Mouse (Mus musculus): ENCODE measurements around the gene Il9.

Il9 gene

DNA sequence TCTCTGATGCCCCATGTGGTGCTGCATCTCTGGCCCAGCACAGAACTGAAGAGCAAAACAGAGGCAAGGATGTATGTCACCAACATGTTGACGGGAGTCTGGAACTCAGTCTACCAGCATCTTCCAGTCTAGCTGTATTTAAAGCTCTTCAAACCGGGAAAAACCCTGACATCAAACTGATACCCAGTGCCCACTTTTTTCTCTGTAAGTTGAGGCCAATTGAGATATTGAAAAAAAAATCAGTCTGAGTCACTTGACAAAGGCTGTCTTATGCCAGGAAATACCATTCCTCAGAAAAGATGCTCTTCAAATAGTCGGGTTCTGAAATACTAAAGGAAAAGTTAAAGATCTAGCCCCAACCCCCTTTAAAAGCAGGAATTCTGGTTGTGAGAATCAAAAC, at the start of gene Il9:
Il9 (minus strand) TSS at position 101 of the 400 bp plus-strand sequence.
- in situ Hi-C loops (cut with MboI; ENCODE audit: low sequenced_read_pairs), result no loop called here

GRCm38 (mm10) chr13:56529685-56530084, 47.6 kb upstream of the Il9 start:
- in situ Hi-C loops (cut with MboI; ENCODE audit: low sequenced_read_pairs), result no loop called here

DNA sequence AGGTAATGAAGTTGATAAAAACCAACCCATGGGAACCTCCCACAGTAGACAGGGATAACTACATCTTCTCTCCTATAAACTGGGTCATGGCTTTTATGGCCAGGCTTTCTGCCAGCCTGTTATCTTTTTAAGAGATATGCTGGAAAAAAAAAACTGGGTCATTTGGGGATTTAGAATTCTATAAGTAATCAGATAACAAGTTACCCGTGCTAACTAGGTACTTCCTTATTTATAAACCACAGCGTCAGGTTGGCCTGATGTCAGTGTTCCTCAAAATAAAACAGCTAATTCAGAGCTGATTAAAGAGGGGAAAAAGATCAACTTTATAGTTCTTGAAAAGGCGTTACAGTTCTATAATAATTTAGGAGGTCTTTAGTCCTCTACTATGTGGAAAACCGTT, 47.0 kb upstream of the Il9 start:
- in situ Hi-C loops (cut with MboI; ENCODE audit: low sequenced_read_pairs), result no loop called here

- in situ Hi-C loops (cut with MboI; ENCODE audit: low sequenced_read_pairs), result no loop called here
Measured at GRCm38 (mm10) chr13:56528281-56528680, 46.2 kb upstream of the Il9 start.

DNA sequence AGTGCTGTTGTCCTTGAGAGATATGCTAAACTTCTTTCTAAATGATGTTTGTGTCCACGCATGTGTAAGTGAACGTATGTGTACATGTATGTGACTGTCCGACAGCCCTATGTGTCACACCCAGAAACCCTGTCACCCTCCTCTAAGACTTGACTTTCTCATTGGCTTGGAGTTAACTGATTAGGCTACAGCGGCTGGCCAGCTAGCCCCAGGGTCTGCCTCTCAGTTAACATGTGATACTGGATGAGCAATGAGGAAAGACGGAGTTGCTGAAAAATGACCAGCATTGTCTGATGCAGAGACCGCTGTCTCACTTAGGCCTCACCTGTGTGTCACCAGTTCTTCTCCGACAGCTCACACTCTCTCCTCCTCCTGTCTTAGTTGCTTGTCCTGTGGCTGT, 45.8 kb upstream of the Il9 start:
- in situ Hi-C loops (cut with MboI; ENCODE audit: low sequenced_read_pairs), result no loop called here

GRCm38 (mm10) chr13:56526871-56527270, 44.8 kb upstream of the Il9 start:
- in situ Hi-C loops (cut with MboI; ENCODE audit: low sequenced_read_pairs), result no loop called here

DNA sequence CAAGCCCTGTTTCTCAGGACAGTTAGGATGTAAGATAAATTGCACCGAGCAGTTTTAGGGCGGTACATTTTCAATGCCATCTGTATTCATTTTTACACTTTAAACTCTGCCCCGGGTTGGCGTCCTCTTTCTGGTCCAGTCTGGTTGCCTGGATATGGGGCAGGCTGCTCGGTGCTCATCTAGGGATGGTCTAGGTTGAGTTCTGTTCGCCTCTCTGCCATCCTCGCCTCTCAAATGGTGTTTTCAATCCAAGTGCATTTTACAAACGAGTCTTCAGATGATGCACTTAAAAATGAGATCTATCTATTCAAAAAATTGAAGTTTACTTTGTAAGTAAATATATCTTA, 40.7 kb upstream of the Il9 start:
- in situ Hi-C loops (cut with MboI; ENCODE audit: low sequenced_read_pairs), result no loop called here

DNA sequence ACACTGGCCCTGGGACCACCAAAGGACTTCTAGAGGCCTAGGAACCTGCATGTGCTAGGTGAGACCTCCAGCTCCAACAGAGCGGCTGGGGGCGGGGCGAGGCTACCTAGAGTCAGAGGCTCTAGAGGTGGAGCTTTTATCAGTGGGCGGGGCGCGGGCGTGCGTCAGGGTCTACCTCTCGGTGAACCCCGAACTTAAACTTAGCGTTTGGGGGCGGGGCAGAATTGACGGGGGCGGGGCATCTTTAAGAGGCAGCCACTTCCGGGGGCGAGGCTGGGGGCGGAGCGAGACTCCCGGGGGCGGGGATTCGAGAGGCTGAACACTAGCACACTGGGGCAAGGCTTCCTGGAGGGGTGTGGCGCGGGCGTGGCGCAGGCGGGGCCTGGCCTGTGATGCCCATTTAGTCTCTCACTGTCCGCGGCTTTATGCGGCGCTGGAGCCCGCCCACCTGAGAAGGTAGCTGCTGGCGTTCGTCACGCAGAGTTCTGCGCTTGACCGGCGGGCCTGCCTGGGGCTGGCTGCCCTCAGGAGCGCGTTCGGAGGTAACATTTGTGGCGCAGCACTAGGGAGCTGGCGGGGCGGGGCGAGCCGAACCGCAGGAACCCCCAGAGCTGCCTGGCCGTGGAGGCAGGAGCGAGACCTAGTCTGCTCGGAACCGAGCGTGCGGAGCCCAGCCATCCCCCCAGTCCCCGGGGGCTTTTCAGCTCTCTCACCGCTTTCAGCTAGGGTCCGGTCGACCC, 40.2 kb upstream of the Il9 start, which contains the start of gene Fbxl21:
Fbxl21 (plus strand) TSS at position 392 of the 740 bp plus-strand sequence.
- in situ Hi-C loops (cut with MboI; ENCODE audit: low sequenced_read_pairs), result no loop called here

DNA sequence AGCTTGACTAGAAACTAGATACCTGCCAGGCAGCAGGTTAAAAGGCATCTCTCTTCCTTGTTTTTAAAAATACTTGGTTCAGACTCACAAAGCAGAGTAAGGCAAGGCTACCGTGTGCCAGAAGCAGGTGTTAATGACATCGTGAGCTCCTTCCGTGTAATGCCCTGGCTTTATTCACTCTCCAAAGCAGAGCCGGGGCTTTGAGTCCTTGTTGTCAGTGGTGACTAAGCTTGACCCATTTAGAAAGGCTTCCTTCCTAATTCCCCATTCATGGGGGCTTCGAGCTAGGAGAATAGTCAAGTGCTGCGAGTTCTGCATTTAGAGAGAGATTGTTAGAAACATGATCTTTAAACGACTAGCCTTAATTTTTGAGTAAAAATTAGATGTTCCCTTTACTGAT, 34.8 kb upstream of the Il9 start:
- in situ Hi-C loops (cut with MboI; ENCODE audit: low sequenced_read_pairs), result no loop called here

DNA sequence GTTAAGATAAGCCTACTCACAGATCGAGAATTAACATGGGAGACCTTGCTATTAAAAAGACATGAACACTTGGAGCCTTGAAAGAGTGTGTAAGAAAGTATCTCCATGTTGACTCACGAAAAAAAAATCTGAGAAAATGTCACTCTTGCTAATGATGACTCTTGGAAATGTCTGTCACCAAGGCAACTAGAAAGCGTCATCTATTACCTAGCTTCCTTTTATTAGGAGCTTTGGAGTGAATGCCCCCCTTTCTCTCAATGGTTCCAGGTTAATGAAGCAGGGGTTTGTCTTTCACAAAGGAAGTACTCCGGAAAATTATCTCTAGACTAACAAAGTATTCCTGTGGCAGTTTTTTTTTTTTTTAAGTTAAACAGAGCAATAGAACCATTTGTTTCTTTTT, 34.3 kb upstream of the Il9 start:
- in situ Hi-C loops (cut with MboI; ENCODE audit: low sequenced_read_pairs), result no loop called here

DNA sequence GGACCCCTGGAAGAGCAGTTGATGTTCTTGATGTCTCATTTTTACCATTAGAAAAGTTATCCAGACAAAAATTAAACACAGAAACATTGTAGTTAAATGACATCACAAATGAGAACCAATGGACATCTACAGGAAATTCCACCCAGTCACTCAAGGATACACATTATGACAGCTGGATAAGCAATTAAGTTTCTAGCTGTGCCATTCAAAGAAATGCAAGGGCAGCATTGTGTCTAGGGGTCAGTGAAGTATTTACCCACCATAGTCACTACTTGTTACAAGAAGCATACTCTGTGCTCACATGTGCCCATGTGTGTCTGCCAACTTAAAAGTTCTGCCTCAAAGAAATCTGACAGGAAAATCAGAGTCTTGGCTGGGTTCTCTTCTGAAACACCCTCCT, 31.5 kb upstream of the Il9 start:
- in situ Hi-C loops (cut with MboI; ENCODE audit: low sequenced_read_pairs), result no loop called here

DNA sequence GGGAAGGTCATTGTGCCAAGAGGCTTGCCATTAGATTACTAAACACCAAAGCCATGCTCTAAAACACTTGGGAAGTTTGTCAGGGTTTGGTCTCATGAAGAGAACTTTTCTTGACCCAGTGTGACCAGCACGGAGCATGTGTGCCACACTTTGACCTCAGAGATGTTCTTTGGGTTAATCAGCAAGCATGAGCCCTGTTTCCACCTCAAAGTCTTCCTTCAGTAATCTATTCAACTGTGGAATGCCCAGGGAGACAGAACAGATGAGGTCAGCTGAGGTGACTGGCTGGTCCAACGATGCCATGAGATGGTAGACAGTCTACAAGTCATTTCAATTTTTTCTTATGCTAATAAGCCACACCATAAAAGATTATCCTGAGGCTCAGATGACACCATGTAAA, 27.8 kb upstream of the Il9 start:
- in situ Hi-C loops (cut with MboI; ENCODE audit: low sequenced_read_pairs), result no loop called here

GRCm38 (mm10) chr13:56506871-56507496, 24.9 kb upstream of the Il9 start:
- in situ Hi-C loops (cut with MboI; ENCODE audit: low sequenced_read_pairs), result no loop called here

- in situ Hi-C loops (cut with MboI; ENCODE audit: low sequenced_read_pairs), result no loop called here
Measured at GRCm38 (mm10) chr13:56501866-56502420, 19.9 kb upstream of the Il9 start.

DNA sequence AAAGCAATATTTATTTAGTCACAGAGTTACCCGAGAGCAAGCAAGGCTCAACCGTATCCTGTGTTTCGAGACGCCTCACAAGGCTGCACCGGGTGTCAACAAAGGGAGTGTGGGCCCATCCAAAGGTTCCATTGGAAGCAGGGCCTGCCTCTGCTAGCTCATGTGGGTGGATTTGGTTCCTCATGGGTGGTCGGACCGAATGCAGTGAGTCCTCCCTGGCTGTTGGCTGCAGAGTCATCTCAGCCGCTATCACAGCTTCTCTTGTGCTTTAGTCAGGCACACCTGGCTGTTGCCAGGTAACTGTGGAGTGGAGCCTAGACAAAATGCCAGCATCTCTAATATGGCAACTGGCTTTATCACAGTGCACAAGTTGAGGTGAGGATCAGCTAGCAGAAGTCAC, 18.6 kb upstream of the Il9 start:
- in situ Hi-C loops (cut with MboI; ENCODE audit: low sequenced_read_pairs), result no loop called here

- in situ Hi-C loops (cut with MboI; ENCODE audit: low sequenced_read_pairs), result no loop called here
Measured at GRCm38 (mm10) chr13:56500132-56500531, 18.1 kb upstream of the Il9 start.

- in situ Hi-C loops (cut with MboI; ENCODE audit: low sequenced_read_pairs), result no loop called here
Measured at GRCm38 (mm10) chr13:56494440-56494839, 12.4 kb upstream of the Il9 start.

DNA sequence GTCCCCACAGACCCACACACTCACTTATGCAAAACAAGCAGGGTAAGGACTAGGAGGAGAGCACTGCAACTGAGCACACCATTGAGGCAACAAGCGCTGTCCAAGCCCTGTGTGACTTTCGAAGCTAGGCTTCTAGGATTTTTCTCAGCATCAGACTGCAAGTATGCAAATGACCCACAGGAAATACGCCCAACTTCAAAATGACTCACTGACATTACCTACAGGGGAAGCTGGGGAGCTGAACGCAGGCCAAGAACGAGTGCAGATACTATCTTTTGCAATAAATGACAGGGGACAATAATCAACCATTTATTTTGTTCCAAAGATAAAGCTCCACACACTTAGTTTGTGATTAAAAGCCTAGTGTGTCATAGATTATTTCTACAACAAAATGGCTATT, 6.0 kb upstream of the Il9 start:
- in situ Hi-C loops (cut with MboI; ENCODE audit: low sequenced_read_pairs), result no loop called here

GRCm38 (mm10) chr13:56478027-56478426, 4.0 kb downstream of the Il9 start:
- in situ Hi-C loops (cut with MboI; ENCODE audit: low sequenced_read_pairs), result loop anchor here (10.0 kb wide), 1 partner anchor 177 kb away; no protein-coding TSS in a partner anchor

DNA sequence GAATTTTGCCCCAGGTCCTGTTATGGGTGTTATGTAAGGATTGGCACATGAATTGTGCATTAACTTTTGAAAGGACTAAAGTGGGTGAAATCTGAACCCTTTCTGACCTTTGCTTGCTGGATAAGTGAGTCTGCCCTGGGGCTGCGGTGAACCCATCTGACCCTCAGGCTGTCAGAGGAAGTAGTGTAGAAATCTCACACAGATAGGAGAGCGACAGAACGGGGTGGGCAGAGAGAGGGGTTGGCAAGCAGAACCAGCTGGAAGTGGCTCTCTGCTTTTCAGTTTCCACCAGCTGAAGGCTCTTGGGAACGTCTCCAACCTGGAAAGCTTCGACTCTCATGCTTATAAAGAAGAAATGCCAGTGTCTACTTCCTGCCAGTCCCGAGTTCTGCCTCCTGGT, 4.8 kb downstream of the Il9 start:
- in situ Hi-C loops (cut with MboI; ENCODE audit: low sequenced_read_pairs), result loop anchor here (10.0 kb wide), 1 partner anchor 178 kb away; no protein-coding TSS in a partner anchor

DNA sequence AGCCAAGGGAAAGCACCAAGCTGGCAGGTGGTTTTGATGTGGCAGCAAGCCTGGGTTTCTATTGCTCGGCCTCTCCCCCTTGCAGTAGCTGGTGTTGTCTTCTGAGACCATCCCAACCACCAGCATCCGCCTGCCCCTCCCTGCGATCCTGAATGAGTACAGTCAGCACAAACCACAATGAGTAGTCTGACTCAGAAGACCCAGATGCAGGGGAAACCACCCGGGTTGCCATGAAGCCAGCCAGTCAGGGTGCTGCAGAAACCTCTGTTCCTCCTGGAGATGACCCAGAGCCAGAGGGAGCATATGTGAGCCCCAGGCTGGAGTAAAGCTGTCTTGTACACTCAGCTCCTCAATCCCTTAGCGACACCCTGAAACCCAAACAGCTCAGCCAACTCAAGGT, 5.3 kb downstream of the Il9 start:
- in situ Hi-C loops (cut with MboI; ENCODE audit: low sequenced_read_pairs), result loop anchor here (10.0 kb wide), 1 partner anchor 178 kb away; no protein-coding TSS in a partner anchor

DNA sequence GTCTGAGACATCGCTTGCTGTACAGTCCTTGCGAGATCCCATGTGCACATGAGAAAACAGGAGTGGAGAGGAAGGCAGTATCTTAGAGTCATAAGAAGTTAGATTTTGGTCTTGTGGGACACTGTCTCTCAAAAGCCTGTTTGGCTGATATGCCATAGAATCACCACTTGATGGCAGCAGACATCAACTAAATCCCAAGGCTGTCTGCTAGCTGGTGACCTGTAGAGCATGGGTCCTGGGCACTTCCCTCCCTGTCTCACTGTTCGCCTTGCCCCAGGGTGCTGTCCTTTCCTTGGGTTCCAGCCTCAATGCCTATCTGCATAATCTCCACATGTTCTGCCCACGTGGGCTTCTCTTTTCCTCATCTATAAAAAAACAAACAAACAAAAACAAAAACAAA, 6.7 kb downstream of the Il9 start:
- in situ Hi-C loops (cut with MboI; ENCODE audit: low sequenced_read_pairs), result loop anchor here (10.0 kb wide), 1 partner anchor 179 kb away; no protein-coding TSS in a partner anchor

All from CH12F3 (cell line).